Mouse (Mus musculus) liver, embryonic 14.5 days (tissue): ENCODE results near the gene Glyat. TPM values are rescaled to one million over a fixed set of nuclear protein-coding genes. Genes with fewer than 3 reads are reported as not detected.
A peak's percentile ranks its signal among the peaks of the same experiment; 100 is the strongest.

ENCODE experiments used
- ATAC-seq: fragments of 200-750 bp; cut with Nextera tagmentation; 2 replicates; pipeline ENCODE4 v1.8.0; 2017; ENCODE audit warnings: moderate number of reproducible peaks, mild to moderate bottlenecking, moderate library complexity; ENCODE audit not compliant: insufficient read depth
- DNase-seq, 3 experiments: peaks; one replicate each; pipeline ENCODE4 v3.0.0-alpha.2; 2012 to 2013; ENCODE audit warnings: low read depth in 3 of 3, low spot score in 3 of 3
- H3K27ac ChIP-seq: fragments of 300-500 bp; sonication (generic); 2 replicates; pipeline ENCODE4 v1.5.1; 2014; ENCODE audit warnings: moderate library complexity, mild to moderate bottlenecking, control low read depth, inconsistent platforms
- H3K27me3 ChIP-seq: fragments of 300-500 bp; sonication (generic); 2 replicates; pipeline ENCODE4 v1.6.1; 2014; ENCODE audit warnings: mild to moderate bottlenecking, low read length, moderate library complexity; ENCODE audit not compliant: control insufficient read depth, insufficient read depth
- H3K36me3 ChIP-seq: fragments of 300-500 bp; sonication (generic); replicated peaks from 2 replicates; pipeline ENCODE4 v1.6.1; 2014; ENCODE audit warnings: low read depth; ENCODE audit not compliant: control insufficient read depth, insufficient read depth
- H3K4me1 ChIP-seq, 2 experiments: fragments of 200-500 bp in 1 of 2; fragments of 300-500 bp in 1 of 2; sonication (generic) in 1 of 2; replicated peaks; 2 replicates each; pipeline ENCODE4 v1.6.1; 2012 to 2014; ENCODE audit warnings: antibody characterized with exemption in 1 of 2, inconsistent platforms in 1 of 2, low read length in 1 of 2; ENCODE audit not compliant: control insufficient read depth in 2 of 2, insufficient read depth in 2 of 2
- H3K4me2 ChIP-seq: fragments of 300-500 bp; sonication (generic); 2 replicates; pipeline ENCODE4 v1.6.1; 2014; ENCODE audit warnings: low read depth, mild to moderate bottlenecking, control low read depth, moderate library complexity
- H3K4me3 ChIP-seq, 2 experiments: fragments of 200-500 bp in 1 of 2; fragments of 300-500 bp in 1 of 2; sonication (generic) in 1 of 2; 2 replicates each; pipeline ENCODE4 v1.5.1; 2012 to 2014; ENCODE audit warnings: low read depth in 2 of 2, low read length in 2 of 2, mild to moderate bottlenecking in 2 of 2, control low read depth in 1 of 2, inconsistent platforms in 1 of 2, moderate library complexity in 1 of 2; ENCODE audit not compliant: insufficient read depth in 1 of 2
- H3K9ac ChIP-seq: fragments of 300-500 bp; sonication (generic); replicated peaks from 2 replicates; pipeline ENCODE4 v1.6.1; 2014; ENCODE audit warnings: mild to moderate bottlenecking, control low read depth, moderate library complexity
- H3K9me3 ChIP-seq: fragments of 300-500 bp; sonication (generic); 2 replicates; pipeline ENCODE4 v1.6.1; 2016; ENCODE audit warnings: low read length, mixed read lengths; ENCODE audit not compliant: control insufficient read depth
- CTCF ChIP-seq: IDR thresholded peaks from 2 replicates; pipeline ENCODE4 v1.5.1; 2016; ENCODE audit warnings: antibody characterized with exemption, low read depth, control low read depth
- EP300 ChIP-seq: IDR thresholded peaks from 2 replicates; pipeline ENCODE4 v1.6.1; 2016; ENCODE audit warnings: antibody characterized with exemption, low read depth
- WGBS: fragments of 180-500 bp; shearing (Covaris S2); extraction: QIAGEN DNeasy Blood & Tissue Kit; methylation state at CpG from one replicate; pipeline ENCODE4 v1.1.7; 2014; ENCODE audit not compliant: insufficient replicate concordance; 5-methylcytosine and 5-hydroxymethylcytosine counted together
- polyA plus RNA-seq, 2 experiments: library from polyadenylated mRNA; depleted of rRNA in 1 of 2; stranded (reverse) in 1 of 2; unstranded in 1 of 2; fragments of >200 nt; fragmentation: Nextera tagmentation in 1 of 2; extraction: Ambion mirVana in 1 of 2; gene quantifications; 2 replicates each; pipeline versions ENCODE4 v1.2.1 to v1.2.3; 2012 to 2014

Glyat gene
- polyA plus RNA-seq, 2 experiments, result 0.19 to 0.38 TPM

DNA sequence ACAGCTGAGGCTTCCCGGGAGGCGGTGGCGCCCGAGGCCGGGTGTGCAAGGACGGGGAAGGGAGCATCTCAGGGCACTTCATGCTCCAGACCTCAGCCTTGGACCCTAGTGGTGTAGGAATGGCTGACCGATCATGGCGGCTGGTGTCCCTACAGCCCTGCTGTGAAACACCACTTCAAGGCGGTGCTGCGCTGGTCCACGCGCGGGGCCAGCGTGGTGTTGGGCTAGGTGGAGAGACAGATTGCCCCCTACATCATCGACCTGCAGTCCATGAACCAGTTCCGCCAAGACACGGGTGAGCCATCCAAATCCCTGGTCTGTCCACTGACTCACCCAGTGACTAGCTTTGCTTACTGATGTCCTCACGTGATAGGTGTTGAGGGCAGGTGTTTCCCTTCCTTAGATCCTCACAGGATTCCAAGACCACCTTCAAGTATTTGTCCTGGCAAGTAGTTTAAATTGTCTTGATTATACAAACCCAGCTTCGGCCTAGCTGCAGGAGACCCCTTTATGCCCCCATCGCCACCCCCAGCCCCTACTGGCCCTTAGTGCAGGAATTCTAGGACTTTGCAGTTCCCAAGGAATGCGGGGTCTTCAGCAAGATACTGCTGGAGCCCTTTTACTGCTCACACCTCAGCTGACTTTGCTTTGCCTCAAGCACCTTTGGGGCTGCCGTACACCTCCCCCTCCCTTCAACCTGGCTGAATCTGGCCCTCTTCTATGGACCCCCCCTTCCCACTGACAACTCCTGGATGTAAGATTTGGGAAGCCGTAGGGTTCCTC, 36.6 kb upstream of the Glyat start:
- Histone ChIP-seq H3K4me2 (peak overlapping the region; percentile 72), H3K9me3 (no peaks in the 10 kb centered on the region), H3K36me3 (no peaks in the 10 kb centered on the region), H3K4me3 (peak overlapping the region; percentile 57 to 65), H3K4me1 (peaks cover 0 to 3% of the 10 kb centered on the region in 2 experiments; a peak in 1 of 4 replicates), H3K9ac (peak overlapping the region; percentile 23; the same call in 1 of the 2 replicates), H3K27me3 (no peaks in the 10 kb centered on the region; the same call in 1 of the 2 replicates), H3K27ac (no peak overlapping the region)
- no peak for TF ChIP-seq EP300
- TF ChIP-seq CTCF, result no peak
- WGBS, result 18% methylated on average over 23 of the region's 23 CpGs
- ATAC-seq (peak; percentile 5; the same call in 1 of the 2 replicates), DNase-seq (no peak)

- no peak for DNase-seq
- Histone ChIP-seq H3K4me1 (peaks cover 0 to 5% of the 10 kb centered on the region in 2 experiments; a peak in 1 of 4 replicates), H3K27me3 (no peaks in the 10 kb centered on the region; the same call in 1 of the 2 replicates), H3K9ac (no peak overlapping the region), H3K4me2 (peak overlapping the region; percentile 72), H3K27ac (no peak overlapping the region), H3K36me3 (no peaks in the 10 kb centered on the region), H3K9me3 (no peaks in the 10 kb centered on the region), H3K4me3 (peak overlapping the region in 1 of 2 experiments; percentile 57; a peak in 3 of 4 replicates)
- no peak for TF ChIP-seq CTCF
- TF ChIP-seq EP300, result no peak
- no peak for ATAC-seq
- WGBS, result 48% methylated on average over 3 of the region's 3 CpGs
Measured at GRCm38 (mm10) chr19:12597073-12597405, 36.1 kb upstream of the Glyat start.

- 49% methylated on average over 3 of the region's 3 CpGs for WGBS
- Histone ChIP-seq H3K9ac (no peak overlapping the region), H3K4me3 (no peak overlapping the region), H3K36me3 (no peaks in the 10 kb centered on the region), H3K27ac (no peak overlapping the region), H3K9me3 (no peaks in the 10 kb centered on the region), H3K4me2 (no peak overlapping the region), H3K27me3 (no peaks in the 10 kb centered on the region; the same call in 1 of the 2 replicates), H3K4me1 (peaks cover 0 to 5% of the 10 kb centered on the region in 2 experiments; a peak in 1 of 4 replicates)
- TF ChIP-seq CTCF (no peak), EP300 (no peak)
- DNase-seq, result no peak
- no peak for ATAC-seq
Measured at GRCm38 (mm10) chr19:12598674-12599073, 34.4 kb upstream of the Glyat start.

DNA sequence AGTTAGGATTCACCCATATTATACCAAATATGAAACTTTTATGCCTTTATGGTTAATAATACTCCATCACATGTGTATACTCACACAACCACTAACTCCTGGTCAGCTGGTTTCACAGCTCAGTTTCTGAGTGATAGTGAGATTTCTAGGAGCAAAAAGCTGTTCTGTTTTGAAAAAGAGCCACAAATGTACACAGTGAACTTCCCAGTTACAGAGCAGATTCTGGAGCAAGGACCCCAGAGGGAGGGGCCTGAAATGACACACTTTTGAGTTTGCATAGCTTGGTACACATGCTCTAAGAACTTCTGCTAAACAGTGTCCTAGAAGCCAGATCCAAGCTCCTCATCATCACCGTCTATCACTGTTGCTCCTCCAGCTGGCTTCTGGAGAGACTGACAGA, 33.4 kb upstream of the Glyat start, which contains the start of gene Gm4952:
Gene Gm4952 (plus strand): TSS at position 301 of the 400 bp plus-strand sequence.
- ATAC-seq (no peak), DNase-seq (no peak)
- 41% methylated on average over 1 of the region's 1 CpGs for WGBS
- H3K4me1 ChIP-seq, result peaks cover 0 to 5% of the 10 kb centered on the region in 2 experiments; a peak in 1 of 4 replicates
- H3K9me3 ChIP-seq, result no peaks in the 10 kb centered on the region
- H3K36me3 ChIP-seq, result no peaks in the 10 kb centered on the region
- TF ChIP-seq CTCF, result no peak
- TF ChIP-seq EP300, result no peak
- H3K27ac ChIP-seq, result no peak within 1 kb of the TSS
- no peak within 1 kb of the TSS for H3K9ac ChIP-seq
- no peak within 1 kb of the TSS for H3K4me2 ChIP-seq
- H3K27me3 ChIP-seq, result no peaks in the 10 kb centered on the region; the same call in 1 of the 2 replicates
- no peak within 1 kb of the TSS for H3K4me3 ChIP-seq
